Mouse (Mus musculus): Measurements from ENCODE around the gene Itgb2.
A peak's percentile ranks its signal among the peaks of the same experiment; 100 is the strongest.

The Itgb2 gene

DNA sequence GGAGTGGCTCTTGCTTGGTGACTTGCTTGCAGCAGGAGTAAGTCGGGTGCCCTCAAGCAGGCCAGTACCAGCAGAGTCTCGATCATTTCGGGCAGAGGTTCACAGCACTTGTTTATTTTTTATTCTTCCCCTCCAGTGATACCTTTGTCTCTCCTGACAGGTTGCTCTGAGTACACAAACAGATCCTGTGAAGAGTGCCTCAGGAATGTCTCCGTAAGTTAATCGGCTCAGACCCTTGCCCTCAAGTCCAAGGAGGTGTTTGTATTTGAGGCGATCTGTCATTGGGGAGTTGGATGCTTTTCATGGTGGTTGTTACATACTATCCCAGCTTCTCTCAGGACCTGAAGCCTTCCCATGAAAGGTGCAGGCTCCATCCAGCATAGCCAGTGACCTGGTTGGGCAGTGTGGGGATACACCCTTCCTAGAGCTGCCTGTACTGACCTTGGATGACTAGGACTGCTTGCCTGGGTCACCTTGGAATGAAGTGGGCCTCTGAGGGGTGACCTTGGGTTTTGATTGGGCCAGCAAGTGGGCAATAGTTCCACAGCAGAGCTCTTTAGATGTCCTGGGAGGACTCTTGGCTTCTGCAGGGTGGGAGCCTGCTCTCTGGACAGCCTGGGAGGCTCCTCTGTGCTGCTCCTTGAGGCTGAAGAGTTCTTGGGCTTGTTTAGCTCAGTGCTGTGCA lies 57.2 kb downstream of the Itgb2 start:
- no peak for DNase-seq (ENCODE audit: low spot score in 2 of 2)

DNA sequence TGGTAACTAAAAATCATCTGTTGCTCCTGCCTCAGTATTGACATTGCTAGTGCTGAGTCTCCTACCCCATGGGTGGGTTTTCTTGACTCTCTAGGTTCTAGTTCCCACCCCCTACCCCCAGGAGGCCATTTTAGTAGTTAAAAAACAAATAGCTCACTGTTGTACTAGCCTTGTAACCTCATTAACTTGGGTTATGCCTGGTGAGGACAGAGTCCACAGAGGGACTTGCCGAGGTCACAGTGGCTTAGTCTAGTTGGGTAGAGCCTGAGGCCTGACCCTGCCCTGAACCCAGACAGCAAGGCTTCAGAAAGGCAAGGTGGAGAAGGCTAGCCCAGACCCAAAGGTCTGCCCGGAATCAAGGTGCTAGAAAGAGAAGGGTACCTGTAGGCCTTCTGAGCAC lies 58.0 kb downstream of the Itgb2 start:
- DNase-seq (ENCODE audit: low spot score in 2 of 2), result no peak

DNA sequence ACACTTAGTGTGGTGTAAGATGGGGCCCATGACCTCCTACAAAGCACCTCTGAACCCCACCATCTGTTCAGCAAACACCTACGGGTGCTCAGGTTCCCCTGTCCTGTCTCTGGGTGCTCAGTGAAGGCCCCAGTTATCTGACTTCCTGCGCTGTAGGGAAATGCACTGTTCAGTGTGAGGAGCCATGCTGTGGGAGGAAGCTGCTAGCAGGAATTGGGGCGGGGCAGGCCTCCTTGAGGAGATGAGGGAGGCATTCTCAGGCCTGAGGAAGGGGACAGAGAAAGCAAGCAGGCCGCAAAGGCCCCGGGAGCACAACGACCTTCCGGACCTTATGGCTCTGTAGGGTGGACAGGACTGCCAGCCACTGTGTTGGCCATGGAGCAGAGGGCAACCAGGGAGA lies 59.1 kb downstream of the Itgb2 start:
- no peak for DNase-seq (ENCODE audit: low spot score in 2 of 2)

DNA sequence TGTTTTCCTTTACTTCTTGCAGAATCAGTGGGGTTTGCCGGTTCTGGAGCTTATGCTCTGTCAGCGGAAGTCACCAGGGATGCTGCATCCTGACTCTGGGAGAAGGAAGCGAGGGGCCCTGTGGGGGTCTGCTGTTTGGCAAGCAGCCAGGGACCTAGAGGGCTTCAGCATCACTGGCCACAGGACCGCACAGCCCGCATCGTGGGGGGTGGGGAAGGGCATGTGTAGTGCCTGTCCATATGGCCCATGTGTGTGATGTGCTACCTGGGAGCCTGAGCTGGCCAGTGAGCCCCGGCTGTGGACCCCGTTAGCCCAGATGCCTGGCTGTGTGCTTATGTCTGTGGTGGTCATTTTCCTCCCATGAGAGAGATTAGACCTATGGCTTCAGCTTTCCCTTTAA lies 59.7 kb downstream of the Itgb2 start:
- no peak for DNase-seq (ENCODE audit: low spot score in 2 of 2)

DNA sequence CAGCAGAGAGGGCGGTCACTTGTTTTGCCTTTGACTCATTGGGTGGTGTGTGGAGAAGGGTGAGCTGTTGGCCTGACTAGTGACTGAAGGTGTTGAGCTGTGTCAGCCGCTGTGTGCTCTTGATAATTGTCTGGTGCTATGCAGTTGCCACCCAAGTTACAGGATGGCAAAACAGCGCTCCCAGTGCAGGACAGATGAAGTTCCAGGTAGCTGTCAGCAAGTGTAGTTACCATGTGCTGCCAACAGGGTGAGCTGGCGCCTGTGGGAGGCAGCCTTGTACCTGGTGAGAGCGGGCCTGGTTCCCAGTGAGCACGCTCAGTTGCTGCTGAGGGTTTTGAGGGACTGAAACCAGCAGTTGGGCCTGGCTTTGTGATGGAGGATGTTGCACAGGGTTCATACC lies 60.8 kb downstream of the Itgb2 start:
- no peak for DNase-seq (ENCODE audit: low spot score in 2 of 2)

DNA sequence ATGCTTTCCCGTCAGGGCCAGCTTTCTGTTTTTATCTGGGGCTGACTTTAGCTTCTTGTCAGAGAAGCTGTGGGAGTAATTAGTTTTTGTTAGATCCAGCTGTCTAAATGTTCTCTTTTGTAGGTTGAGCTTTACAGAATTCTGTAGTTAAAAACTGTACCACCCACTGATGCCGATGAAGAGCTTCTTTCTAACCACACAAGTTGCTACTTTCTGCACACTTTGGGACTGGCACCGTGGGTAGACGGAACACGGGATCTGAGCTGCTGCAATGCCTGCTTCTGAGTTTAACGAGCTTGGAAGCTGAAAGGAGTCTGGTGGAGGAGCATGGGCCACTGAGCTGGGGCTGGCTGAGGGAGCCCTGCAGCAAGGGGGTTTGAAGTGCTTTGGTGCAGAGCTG lies 61.5 kb downstream of the Itgb2 start:
- DNase-seq (ENCODE audit: low spot score in 2 of 2), result peak; percentile 54 to 70

DNA sequence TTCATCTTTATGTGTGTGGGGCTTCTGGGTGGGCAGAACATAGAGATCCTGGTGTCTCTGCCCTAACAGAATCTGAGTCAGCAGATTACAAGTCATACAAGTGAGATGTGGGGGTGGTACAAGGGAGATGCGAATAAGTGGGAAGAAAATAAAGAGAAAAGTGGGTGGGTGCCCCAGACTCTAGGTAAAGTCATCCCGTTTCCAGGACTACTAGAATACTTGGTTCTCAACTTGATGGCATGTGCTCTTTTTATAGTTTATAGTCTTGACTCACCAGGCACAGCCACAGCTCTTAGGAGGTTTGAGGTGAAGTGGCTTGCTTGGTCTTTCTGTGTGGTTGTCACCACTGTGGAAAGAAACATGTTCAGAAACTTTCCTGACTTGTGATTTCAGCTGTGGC lies 66.0 kb downstream of the Itgb2 start:
- no peak for DNase-seq (ENCODE audit: low spot score in 2 of 2)

DNA sequence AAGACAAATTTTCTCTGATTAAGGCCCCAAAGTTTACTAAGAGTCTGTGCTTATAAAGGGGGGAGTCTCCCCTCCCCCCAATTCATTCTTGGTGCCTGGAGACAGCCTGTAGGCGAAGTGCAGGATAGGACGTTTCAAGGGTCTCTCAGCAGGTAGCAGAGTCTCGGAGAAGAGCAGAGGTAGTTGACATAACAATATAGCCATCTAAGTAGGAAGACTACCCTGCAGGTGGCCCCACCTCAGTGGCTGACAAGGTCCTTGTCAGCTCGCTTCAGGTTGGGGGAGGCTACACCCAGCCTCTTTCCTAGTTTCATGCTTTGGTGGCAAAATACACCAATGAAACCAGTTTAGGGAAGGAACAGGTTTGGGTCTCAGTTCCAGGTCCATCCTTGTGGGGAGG lies 73.0 kb downstream of the Itgb2 start:
- no peak for DNase-seq (ENCODE audit: low spot score in 2 of 2)

DNA sequence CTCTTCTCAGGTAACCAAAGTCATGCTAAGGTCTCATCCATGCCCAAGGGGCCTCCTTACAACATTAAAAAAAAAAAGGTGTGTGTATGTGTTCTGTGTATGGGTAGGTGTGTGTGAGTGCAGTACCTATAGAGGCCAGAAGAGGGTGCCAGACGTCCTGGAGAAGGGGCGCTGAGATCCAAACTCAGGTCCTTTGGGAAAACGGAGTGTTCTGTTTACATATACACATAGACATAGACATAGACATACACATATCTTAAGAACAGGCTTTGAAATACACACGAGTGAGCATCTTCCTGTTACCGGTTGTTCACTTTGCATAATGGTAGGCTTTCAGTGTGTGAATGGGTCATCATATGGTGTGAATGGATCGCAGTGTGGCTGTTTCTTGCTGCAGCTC lies 74.1 kb downstream of the Itgb2 start:
- DNase-seq (ENCODE audit: low spot score in 2 of 2), result no peak

DNA sequence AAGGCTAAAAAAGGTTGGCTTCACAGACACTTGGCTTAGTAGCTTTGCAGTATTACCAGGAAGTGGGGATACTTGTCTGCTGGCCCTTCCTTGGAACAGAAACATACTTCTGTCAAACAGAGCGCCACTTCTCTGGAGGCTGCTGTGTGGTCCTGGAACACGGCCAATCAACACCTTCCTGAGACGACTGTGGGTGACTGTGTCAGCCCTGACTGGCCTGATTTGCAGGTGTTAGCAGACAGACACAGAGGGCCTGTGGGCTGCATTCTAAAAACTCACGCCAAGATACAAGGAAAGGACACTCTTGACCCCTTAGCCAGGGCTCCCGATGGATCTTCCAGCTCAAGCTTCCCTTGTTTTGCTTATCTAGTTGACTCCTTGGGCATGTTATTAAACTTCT lies 74.9 kb downstream of the Itgb2 start:
- no peak for DNase-seq (ENCODE audit: low spot score in 2 of 2)

DNA sequence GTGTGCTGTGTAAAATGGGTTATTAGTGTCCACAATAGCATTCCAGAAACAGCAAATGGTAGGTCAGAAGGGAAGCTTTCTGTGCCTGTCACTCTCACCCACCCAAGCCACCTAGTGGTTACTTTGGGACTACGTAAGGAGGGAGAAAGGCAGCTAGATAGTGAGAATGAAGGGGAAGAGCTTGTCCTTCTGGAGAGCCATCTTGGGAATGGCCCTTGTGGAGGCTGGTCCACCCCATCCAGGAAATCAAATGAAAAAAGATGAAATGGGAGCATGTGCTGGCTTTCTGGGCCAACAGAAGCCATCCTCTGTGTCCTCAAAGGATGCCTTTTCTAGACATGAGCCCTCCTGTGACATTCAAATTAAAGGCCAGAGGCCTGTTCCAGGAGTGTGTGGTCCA lies 75.3 kb downstream of the Itgb2 start:
- no peak for DNase-seq (ENCODE audit: low spot score in 2 of 2)

DNA sequence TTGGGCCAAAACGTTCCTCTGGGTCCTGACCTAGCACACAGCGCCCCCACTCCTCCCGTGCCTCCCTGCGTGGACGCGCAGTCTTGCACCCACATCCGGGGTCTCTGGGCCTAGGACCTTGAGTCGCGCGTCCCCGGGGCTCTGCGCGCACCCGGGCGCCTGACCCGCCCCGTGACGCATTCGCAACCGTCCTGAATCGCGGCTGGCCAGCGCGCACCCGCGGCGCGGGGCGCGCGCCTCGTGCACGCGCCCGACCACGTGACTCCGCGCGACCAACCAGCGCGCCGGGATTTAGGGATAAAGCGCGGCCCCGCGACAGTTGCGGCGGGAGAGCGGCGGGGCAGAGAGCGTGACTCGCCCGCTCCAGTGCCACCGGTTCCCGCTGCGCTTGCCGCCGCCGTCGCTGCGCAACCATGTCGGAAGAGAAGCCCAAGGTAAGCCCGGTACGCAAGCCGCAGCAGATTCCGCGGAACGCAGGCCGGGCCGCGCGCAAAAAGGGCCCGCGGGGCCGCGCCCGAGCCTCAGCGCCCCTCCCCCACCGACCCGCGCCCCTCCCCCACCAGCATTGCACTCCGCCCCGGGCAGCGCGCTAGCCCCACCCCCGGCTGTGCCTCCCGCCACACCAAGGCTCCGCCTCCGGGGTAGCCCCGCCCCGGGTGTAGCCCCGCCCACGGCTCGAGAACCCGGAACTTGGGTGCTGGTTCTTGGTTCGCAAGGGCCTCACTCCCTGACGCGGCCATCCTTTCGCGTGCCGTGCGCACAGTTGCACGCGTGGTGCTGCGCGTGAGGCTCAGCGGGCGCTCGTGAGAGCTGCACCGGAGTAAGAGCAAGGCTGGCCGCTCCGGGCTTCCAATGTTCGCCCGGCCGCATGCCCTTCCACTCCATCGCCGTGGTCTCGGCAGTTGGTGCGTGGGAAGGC lies 76.1 kb downstream of the Itgb2 start, which contains the start of the genes Sumo3 and Gm49325:
Sumo3 (plus strand) TSS at position 190 of the 919 bp plus-strand sequence.
Gm49325 (plus strand) TSS at position 290 of the 919 bp plus-strand sequence.
- DNase-seq (ENCODE audit: low spot score in 2 of 2), result peak; percentile 88 to 90

DNA sequence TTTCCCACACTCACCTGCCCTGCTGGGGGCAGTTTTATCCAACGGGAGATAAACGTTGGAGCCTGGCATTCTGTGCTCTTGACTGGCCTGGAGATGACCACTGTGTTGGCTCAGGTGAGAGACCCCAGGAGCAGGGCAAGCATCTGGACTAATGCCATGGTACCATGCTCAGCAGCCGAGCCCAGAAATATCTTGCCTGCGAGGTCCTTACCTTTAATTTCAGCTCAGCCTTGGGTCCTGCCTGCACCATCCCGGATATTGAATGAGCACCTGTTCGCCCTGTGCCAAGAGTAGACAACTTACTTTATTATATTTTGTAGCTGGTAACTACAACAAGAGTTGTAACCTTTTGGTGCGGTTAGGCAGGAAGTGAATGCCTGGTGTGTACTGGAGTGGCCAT lies 76.8 kb downstream of the Itgb2 start:
- no peak for DNase-seq (ENCODE audit: low spot score in 2 of 2)

DNA sequence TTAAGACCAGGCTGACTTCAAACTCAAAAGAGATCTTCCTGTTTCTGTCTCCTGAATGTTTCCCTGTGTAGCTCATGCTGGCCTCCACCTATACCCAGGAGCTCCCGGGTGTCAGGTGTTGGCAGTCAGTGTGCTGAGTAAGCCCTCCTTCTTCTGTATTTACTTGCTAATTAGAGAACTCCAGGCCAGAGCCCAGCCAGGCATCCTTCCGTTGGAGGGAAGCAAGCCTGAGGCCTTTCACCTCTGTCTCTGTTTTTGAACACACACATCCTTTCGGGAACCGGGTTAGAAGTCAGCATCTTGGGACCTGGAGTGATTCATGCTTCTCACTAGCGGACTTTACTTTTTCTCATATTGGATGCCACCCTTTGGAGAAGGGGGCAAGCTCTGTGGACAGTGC lies 77.4 kb downstream of the Itgb2 start:
- no peak for DNase-seq (ENCODE audit: low spot score in 2 of 2)

DNA sequence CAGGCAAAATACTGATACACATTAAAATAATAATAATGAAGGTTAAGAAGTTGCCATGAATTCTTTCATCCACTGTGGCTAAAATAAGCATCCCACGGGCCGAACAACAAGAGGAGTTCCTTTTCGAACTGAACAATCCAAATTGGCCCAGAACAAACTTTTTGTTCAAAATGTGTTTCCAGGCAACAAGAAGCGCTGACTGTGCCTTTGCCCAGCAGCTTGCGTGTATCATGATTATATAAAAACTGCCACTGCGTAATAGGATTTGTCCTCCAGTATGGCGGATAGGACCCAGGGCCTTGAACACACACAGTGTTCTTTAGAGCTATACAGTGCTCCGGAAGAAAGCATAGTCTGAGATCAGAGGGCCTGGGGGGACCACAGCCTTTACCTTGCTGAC lies 78.5 kb downstream of the Itgb2 start:
- DNase-seq (ENCODE audit: low spot score in 2 of 2), result no peak

DNA sequence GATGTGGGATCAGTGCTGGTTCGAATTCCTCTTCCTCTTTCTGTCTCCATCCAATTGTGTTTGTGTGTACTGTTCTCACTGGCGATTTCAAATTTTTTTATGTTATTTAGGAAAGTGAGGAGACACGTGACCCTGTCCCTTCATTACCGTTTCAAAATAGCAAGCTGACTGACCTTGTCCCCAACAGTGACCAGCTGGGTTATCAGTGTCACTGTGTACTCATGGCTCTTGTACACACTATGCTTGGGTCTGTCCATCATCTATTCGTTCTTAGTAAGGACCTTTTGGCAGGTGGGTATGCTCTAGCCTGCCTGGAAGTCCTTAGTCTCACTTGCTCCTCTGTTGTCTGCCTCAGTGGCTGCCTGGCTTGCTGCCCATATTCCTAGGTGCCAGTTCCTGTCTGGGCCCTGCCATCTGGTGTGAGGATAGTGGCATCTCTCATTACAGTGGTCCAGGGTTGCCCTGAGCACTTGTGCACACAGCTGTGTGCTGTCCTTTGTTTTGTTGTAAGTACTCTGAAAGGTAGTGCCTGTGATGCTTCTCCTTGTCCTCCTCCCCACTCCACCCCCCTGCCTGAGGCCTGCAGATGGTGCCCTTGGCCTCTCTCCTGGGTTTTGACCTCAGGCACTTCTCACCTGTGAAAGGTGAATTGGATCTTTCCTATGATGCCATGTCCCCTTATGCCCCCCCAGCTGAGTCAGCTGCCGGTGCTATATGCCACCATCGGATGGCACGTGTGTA lies 80.3 kb downstream of the Itgb2 start:
- DNase-seq (ENCODE audit: low spot score in 2 of 2), result no peak

DNA sequence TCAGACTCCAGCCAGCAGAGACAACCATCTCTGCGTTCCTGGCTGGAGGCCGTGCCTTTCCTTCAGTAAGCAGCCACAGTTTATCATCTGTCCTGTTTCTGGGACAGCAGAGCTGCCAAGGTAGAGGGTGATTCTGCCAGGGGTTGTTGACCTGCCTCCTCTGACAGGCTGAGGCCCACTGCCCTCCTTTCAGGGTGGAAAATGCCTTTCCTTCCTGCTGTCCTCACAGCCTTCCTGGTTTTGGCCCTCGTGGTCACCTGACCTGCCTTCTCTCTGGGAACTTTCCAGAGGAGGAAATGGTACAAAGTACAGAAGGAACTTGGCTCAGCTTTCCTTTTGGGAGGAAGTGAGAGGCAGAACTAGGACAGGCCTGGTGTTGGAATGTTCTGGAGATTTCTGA lies 83.4 kb downstream of the Itgb2 start:
- DNase-seq (ENCODE audit: low spot score in 2 of 2), result no peak

All from frontal cortex, postnatal 14 days (tissue).